26 mouse cellular contexts compared by ENCODE assay signal in the genomic region with DNA sequence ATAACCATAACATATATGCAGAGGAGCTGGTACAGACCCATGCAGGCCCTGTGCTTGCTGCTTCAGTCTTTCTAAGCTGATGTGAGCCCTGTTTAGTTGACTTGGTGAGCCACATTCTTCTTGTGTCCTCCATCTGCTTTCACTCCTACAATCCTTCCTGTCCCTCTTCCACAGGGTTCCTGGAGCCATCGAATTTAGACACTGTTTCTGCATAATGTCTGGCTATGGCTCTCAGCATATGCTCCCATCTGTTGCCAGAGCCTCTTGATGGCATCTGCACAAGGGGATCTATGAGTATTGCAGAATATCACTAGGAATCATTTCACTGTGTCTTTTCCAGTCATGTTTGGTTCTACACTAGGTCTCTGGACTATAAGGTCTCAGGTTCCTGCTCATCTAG.
A peak's percentile ranks its signal among the peaks of the same experiment; 100 is the strongest.
DNase-seq lines count a peak whose midpoint lies in the region; ATAC-seq and TF ChIP-seq lines count a peak whose summit lies in the region.
"Had no signal": no experiment of that assay in that cellular context is flagged by ENCODE, and none has a peak within 500 bp of the region (broad histone marks: within the 10 kb centered on the region; RNA-seq: fewer than 3 reads in every experiment).

No protein-coding gene starts in this region.

- no peaks in the 10 kb centered on the region for H3K36me3 ChIP-seq in hindbrain, postnatal 0 days (ENCODE audit: insufficient read depth, low read length)
- H3K36me3 ChIP-seq: embryonic facial prominence, embryonic 12.5 days; embryonic facial prominence, embryonic 15.5 days; heart, embryonic 10.5 days; heart, embryonic 13.5 days had no signal

- peak; percentile 70 for ATAC-seq in frontal cortex, adult (ENCODE audit: low TSS enrichment)
- no peak for ATAC-seq in hindbrain, postnatal 0 days
- ATAC-seq: forebrain, embryonic 14.5 days; forebrain, postnatal 0 days had no signal

- no peak overlapping the region for H3K4me3 ChIP-seq in hindbrain, postnatal 0 days (ENCODE audit: low read length)
- H3K4me3 ChIP-seq: embryonic facial prominence, embryonic 12.5 days; embryonic facial prominence, embryonic 15.5 days; heart, adult 2 months; heart, embryonic 10.5 days; heart, embryonic 13.5 days had no signal

- no peak for TF ChIP-seq CTCF in hindbrain, postnatal 0 days (IDR thresholded peaks at IDR 0.05; ENCODE audit: low read depth)

- H3K9me3 ChIP-seq in hindbrain, postnatal 0 days (ENCODE audit: low read length), result no peaks in the 10 kb centered on the region
- H3K9me3 ChIP-seq: embryonic facial prominence, embryonic 12.5 days; embryonic facial prominence, embryonic 15.5 days; heart, embryonic 10.5 days; heart, embryonic 13.5 days had no signal

- 43% methylated on average over 1 of the region's 1 CpGs for whole genome bisulfite sequencing in hindbrain, postnatal 0 days

- no peaks in the 10 kb centered on the region for H3K27me3 ChIP-seq in hindbrain, postnatal 0 days (ENCODE audit: insufficient read depth, low read length)
- H3K27me3 ChIP-seq: embryonic facial prominence, embryonic 12.5 days; embryonic facial prominence, embryonic 15.5 days; heart, embryonic 13.5 days had no signal

- no peak overlapping the region for H3K4me2 ChIP-seq in hindbrain, postnatal 0 days (ENCODE audit: low read depth, low read length)
- H3K4me2 ChIP-seq: embryonic facial prominence, embryonic 12.5 days; embryonic facial prominence, embryonic 15.5 days; heart, embryonic 13.5 days; hindbrain, embryonic 14.5 days had no signal

- no peaks in the 10 kb centered on the region for H3K4me1 ChIP-seq in hindbrain, postnatal 0 days (ENCODE audit: insufficient read depth, low read length)
- H3K4me1 ChIP-seq: embryonic facial prominence, embryonic 12.5 days; embryonic facial prominence, embryonic 15.5 days; heart, embryonic 10.5 days; heart, embryonic 13.5 days had no signal

- no peak for DNase-seq in frontal cortex, postnatal 14 days (ENCODE audit: low spot score in 2 of 2)
- peak; percentile 8 to 9 for DNase-seq in layer of hippocampus, adult 8-10 months (ENCODE audit: low spot score in 2 of 2)
- DNase-seq in layer of hippocampus, postnatal 10 days (ENCODE audit: low spot score in 2 of 2), result no peak
- peak; percentile 3 for DNase-seq in right cerebral cortex, adult 18-20 months
- no peak for DNase-seq in right cerebral cortex, postnatal 14 days
- peak; percentile 32 for DNase-seq in telencephalon, adult 2 months (ENCODE audit: low read depth, low spot score)
- no peak for DNase-seq in hindbrain, postnatal 0 days (ENCODE audit: low spot score)
- DNase-seq: adrenal gland, postnatal 10 days; adrenal gland, postnatal 36 days; cerebellum, adult 11 months; cerebellum, adult 2 months; cerebellum, adult 9-11 months; cerebellum, postnatal 25 days; forebrain, postnatal 0 days; gastrocnemius, postnatal 10 days; gastrocnemius, postnatal 36 days; heart, adult 2 months; heart, postnatal 14 days; heart, postnatal 4 days had no signal

- H3K9ac ChIP-seq in hindbrain, postnatal 0 days (replicated peaks; ENCODE audit: low read length), result no peak overlapping the region
- H3K9ac ChIP-seq: embryonic facial prominence, embryonic 12.5 days; embryonic facial prominence, embryonic 15.5 days; forebrain, postnatal 0 days; heart, embryonic 13.5 days; hindbrain, embryonic 14.5 days had no signal

- no peak overlapping the region for H3K27ac ChIP-seq in hindbrain, postnatal 0 days
- H3K27ac ChIP-seq: embryonic facial prominence, embryonic 12.5 days; embryonic facial prominence, embryonic 15.5 days; heart, adult 2 months; heart, embryonic 10.5 days; heart, embryonic 13.5 days; hindbrain, embryonic 14.5 days had no signal

Comparison
In these comparisons a context has a peak if more than half of its experiments do, and no peak if none do; other contexts are left out.
1. DNase-seq: peak in layer of hippocampus, adult 8-10 months (2 of 2), right cerebral cortex, adult 18-20 months (single experiment) and telencephalon, adult 2 months (single experiment); none in frontal cortex, postnatal 14 days (0 of 2), layer of hippocampus, postnatal 10 days (0 of 2), right cerebral cortex, postnatal 14 days (single experiment) and hindbrain, postnatal 0 days (single experiment).